ENCODE assay signal across 11 mouse cellular contexts in the genomic region with DNA sequence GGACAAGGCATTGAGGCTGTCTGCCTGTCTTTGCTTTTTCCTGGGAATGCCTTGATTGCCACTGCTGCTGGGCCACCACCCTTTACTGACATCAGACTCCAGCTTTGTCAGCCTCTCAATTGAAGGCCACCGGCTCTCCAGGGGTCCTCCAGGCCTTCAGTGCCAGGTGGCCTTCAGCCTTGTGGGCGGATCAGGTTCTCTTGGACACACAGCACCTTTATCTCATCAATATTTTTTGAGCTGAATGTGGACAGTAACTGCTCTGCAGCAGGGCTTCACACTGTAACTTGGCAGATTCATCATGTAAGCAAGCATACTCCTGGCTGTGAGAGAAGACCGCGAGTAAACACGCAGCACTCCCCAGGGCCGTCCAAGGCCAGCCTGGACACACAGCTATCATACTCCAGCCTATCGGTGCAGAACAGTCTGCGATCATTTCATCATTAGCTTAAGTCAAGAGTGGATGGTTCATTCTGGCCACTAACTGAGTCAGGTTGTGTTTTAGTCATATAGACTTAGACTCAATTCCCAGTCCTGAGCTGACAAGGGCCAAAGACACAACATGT.
A peak's percentile ranks its signal among the peaks of the same experiment; 100 is the strongest.
DNase-seq lines count a peak whose midpoint lies in the region; ATAC-seq and TF ChIP-seq lines count a peak whose summit lies in the region.
"Had no signal": no experiment of that assay in that cellular context is flagged by ENCODE, and none has a peak within 500 bp of the region (broad histone marks: within the 10 kb centered on the region; RNA-seq: fewer than 3 reads in every experiment).

No protein-coding gene starts in this region.

- peak; percentile 23 to 43 for DNase-seq in heart, adult 18-20 months
- no peak for DNase-seq in heart, postnatal 4 days
- no peak for DNase-seq in midbrain, postnatal 0 days (ENCODE audit: low spot score)
- no peak for DNase-seq in heart, embryonic 10.5 days (ENCODE audit: low spot score)
- DNase-seq in cerebellum, adult 18-20 months = no peak
- DNase-seq in left cerebral cortex, adult 8-10 months (ENCODE audit: low spot score in 2 of 2) = no peak
- DNase-seq: cerebellum, adult 8-10 months; liver, embryonic 13.5 days; thymus, adult 2 months had no signal

- no peak overlapping the region for H3K9ac ChIP-seq in midbrain, embryonic 12.5 days (replicated peaks)
- no peak overlapping the region for H3K9ac ChIP-seq in midbrain, postnatal 0 days (replicated peaks; ENCODE audit: low read length, poor library complexity, severe bottlenecking)
- H3K9ac ChIP-seq in limb, embryonic 15.5 days = no peak overlapping the region
- H3K9ac ChIP-seq: liver, embryonic 13.5 days had no signal

- no peak overlapping the region for H3K4me3 ChIP-seq in midbrain, embryonic 12.5 days
- H3K4me3 ChIP-seq in midbrain, postnatal 0 days (ENCODE audit: low read depth, low read length) = no peak overlapping the region
- H3K4me3 ChIP-seq in heart, embryonic 10.5 days = no peak overlapping the region
- no peak overlapping the region for H3K4me3 ChIP-seq in limb, embryonic 15.5 days
- H3K4me3 ChIP-seq: liver, embryonic 13.5 days had no signal

- H3K9me3 ChIP-seq in midbrain, embryonic 12.5 days = no peaks in the 10 kb centered on the region
- no peaks in the 10 kb centered on the region for H3K9me3 ChIP-seq in midbrain, postnatal 0 days (ENCODE audit: low read length)
- no peaks in the 10 kb centered on the region for H3K9me3 ChIP-seq in heart, embryonic 10.5 days
- no peaks in the 10 kb centered on the region for H3K9me3 ChIP-seq in limb, embryonic 15.5 days
- H3K9me3 ChIP-seq: liver, embryonic 13.5 days had no signal

- no peaks in the 10 kb centered on the region; the same call in 1 of the 2 replicates for H3K27me3 ChIP-seq in midbrain, embryonic 12.5 days
- no peaks in the 10 kb centered on the region for H3K27me3 ChIP-seq in midbrain, postnatal 0 days (ENCODE audit: insufficient read depth, low read length)
- H3K27me3 ChIP-seq in heart, embryonic 10.5 days (ENCODE audit: insufficient read depth, poor library complexity, severe bottlenecking) = no peaks in the 10 kb centered on the region
- no peaks in the 10 kb centered on the region for H3K27me3 ChIP-seq in limb, embryonic 15.5 days
- H3K27me3 ChIP-seq: liver, embryonic 13.5 days had no signal

- no peak for TF ChIP-seq CTCF in midbrain, postnatal 0 days (IDR thresholded peaks at IDR 0.05)

- no peak overlapping the region for H3K4me2 ChIP-seq in midbrain, embryonic 12.5 days (replicated peaks)
- no peak overlapping the region for H3K4me2 ChIP-seq in midbrain, postnatal 0 days (ENCODE audit: low read depth, low read length, poor library complexity, severe bottlenecking)
- no peak overlapping the region for H3K4me2 ChIP-seq in limb, embryonic 15.5 days
- H3K4me2 ChIP-seq: liver, embryonic 13.5 days had no signal

- H3K27ac ChIP-seq in midbrain, embryonic 12.5 days (replicated peaks) = 0 out of 2 replicates have a peak overlapping the region, but pooled peaks have one; percentile 27
- H3K27ac ChIP-seq in midbrain, postnatal 0 days (ENCODE audit: low read depth, low read length) = no peak overlapping the region
- peak overlapping the region; percentile 11; the same call in 1 of the 2 replicates for H3K27ac ChIP-seq in heart, embryonic 10.5 days
- peak overlapping the region; percentile 40; the same call in 1 of the 2 replicates for H3K27ac ChIP-seq in limb, embryonic 15.5 days
- H3K27ac ChIP-seq: liver, embryonic 13.5 days had no signal

- H3K4me1 ChIP-seq in midbrain, embryonic 12.5 days = peaks cover 3% of the 10 kb centered on the region; the same call in 1 of the 2 replicates
- peaks cover 9% of the 10 kb centered on the region; the same call in 1 of the 2 replicates for H3K4me1 ChIP-seq in midbrain, postnatal 0 days (ENCODE audit: insufficient read depth, low read length)
- peaks cover 23% of the 10 kb centered on the region for H3K4me1 ChIP-seq in heart, embryonic 10.5 days
- peaks cover 15% of the 10 kb centered on the region; the same call in 1 of the 2 replicates for H3K4me1 ChIP-seq in limb, embryonic 15.5 days

- H3K36me3 ChIP-seq in midbrain, embryonic 12.5 days = no peaks in the 10 kb centered on the region
- no peaks in the 10 kb centered on the region for H3K36me3 ChIP-seq in midbrain, postnatal 0 days (ENCODE audit: insufficient read depth, low read length)
- no peaks in the 10 kb centered on the region for H3K36me3 ChIP-seq in heart, embryonic 10.5 days
- H3K36me3 ChIP-seq in limb, embryonic 15.5 days = no peaks in the 10 kb centered on the region
- H3K36me3 ChIP-seq: liver, embryonic 13.5 days had no signal

- no peak for ATAC-seq in midbrain, embryonic 12.5 days (ENCODE audit: low FRiP score, low read depth)
- ATAC-seq in midbrain, postnatal 0 days (ENCODE audit: low FRiP score) = no peak
- ATAC-seq in limb, embryonic 15.5 days (ENCODE audit: insufficient number of reproducible peaks, low FRiP score, low TSS enrichment, low read depth) = no peak

- WGBS in midbrain, embryonic 12.5 days = 86% methylated on average over 8 of the region's 8 CpGs
- WGBS in midbrain, postnatal 0 days = 85% methylated on average over 8 of the region's 8 CpGs
- WGBS in heart, embryonic 10.5 days = 86% methylated on average over 8 of the region's 8 CpGs
- WGBS in limb, embryonic 15.5 days = 86% methylated on average over 8 of the region's 8 CpGs

Comparison
In these comparisons a context has a peak if more than half of its experiments do, and no peak if none do; other contexts are left out.
1. DNase-seq: peak in heart, adult 18-20 months (2 of 2); none in heart, postnatal 4 days (single experiment), midbrain, postnatal 0 days (single experiment), heart, embryonic 10.5 days (single experiment), cerebellum, adult 18-20 months (0 of 2) and left cerebral cortex, adult 8-10 months (0 of 2).